Comparison of ENCODE assay signal across 17 mouse cellular contexts in the genomic region with DNA sequence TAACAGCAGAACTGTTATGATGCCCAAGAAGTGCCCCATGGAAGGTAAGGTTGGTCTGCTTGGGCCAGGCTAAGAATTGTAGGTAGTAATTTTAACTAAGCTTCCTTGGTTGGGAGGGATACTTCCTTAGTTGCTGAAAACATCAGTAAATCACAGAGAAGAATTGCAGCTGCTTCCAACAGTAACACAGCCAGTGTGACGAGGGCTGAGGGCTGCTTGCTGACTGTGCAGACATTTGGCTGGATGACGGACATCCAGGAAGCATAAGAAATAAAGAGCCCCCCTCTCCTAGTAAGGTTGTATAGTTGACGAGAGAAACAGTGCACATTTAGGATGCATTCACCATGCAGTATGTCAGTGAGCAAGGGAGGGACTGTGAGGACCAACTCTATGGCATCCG.
"Had no signal": no experiment of that assay in that cellular context is flagged by ENCODE, and none has a peak within 500 bp of the region (broad histone marks: within the 10 kb centered on the region; RNA-seq: fewer than 3 reads in every experiment).

No protein-coding gene starts in this region.

- H3K27ac ChIP-seq: lung, embryonic 15.5 days; macrophage; midbrain, embryonic 13.5 days; midbrain, embryonic 15.5 days; neural tube, embryonic 12.5 days; stomach, embryonic 15.5 days; stomach, postnatal 0 days had no signal

- H3K4me2 ChIP-seq: lung, embryonic 15.5 days; midbrain, embryonic 11.5 days; midbrain, embryonic 13.5 days; midbrain, embryonic 15.5 days; neural tube, embryonic 12.5 days; stomach, embryonic 15.5 days had no signal

- H3K9ac ChIP-seq: lung, embryonic 15.5 days; midbrain, embryonic 13.5 days; midbrain, embryonic 15.5 days; neural tube, embryonic 12.5 days; stomach, embryonic 15.5 days had no signal

- H3K9me3 ChIP-seq: lung, embryonic 15.5 days; megakaryocyte, embryonic 14.5 days; midbrain, embryonic 13.5 days; midbrain, embryonic 15.5 days; neural tube, embryonic 12.5 days; stomach, embryonic 15.5 days had no signal

- ATAC-seq: lung, postnatal 0 days; midbrain, embryonic 13.5 days; midbrain, embryonic 15.5 days had no signal

- H3K36me3 ChIP-seq: midbrain, embryonic 13.5 days; midbrain, embryonic 15.5 days; neural tube, embryonic 12.5 days; stomach, embryonic 15.5 days had no signal

- H3K27me3 ChIP-seq: lung, embryonic 15.5 days; megakaryocyte, embryonic 14.5 days; midbrain, embryonic 13.5 days; midbrain, embryonic 15.5 days; neural tube, embryonic 12.5 days; stomach, embryonic 15.5 days had no signal

- DNase-seq: lung, adult 2 months; lung, postnatal 14 days; lung, postnatal 36 days; right cerebral cortex, postnatal 14 days; thymus, adult 2 months; thymus, postnatal 25 days; thymus, postnatal 4 days had no signal

- H3K4me1 ChIP-seq: lung, embryonic 15.5 days; midbrain, embryonic 13.5 days; midbrain, embryonic 15.5 days; neural tube, embryonic 12.5 days; stomach, embryonic 15.5 days had no signal

- H3K4me3 ChIP-seq: lung, embryonic 15.5 days; megakaryocyte, embryonic 14.5 days; midbrain, embryonic 13.5 days; midbrain, embryonic 15.5 days; neural tube, embryonic 12.5 days; stomach, embryonic 15.5 days had no signal
